Mouse (Mus musculus) liver, adult 2 months (tissue): Measurements from ENCODE around the gene Slc5a4a.

Experiments
- CTCF ChIP-seq: fragments of 200-500 bp; IDR thresholded peaks from 2 replicates; pipeline ENCODE4 v1.5.1; 2011; ENCODE audit warnings: low read depth, low read length, control low read depth
- POLR2A ChIP-seq: fragments of 200-500 bp; IDR thresholded peaks from 2 replicates; pipeline ENCODE4 v1.6.1; 2011; ENCODE audit warnings: low read length, control low read depth; ENCODE audit not compliant: insufficient read depth; ENCODE audit errors: extremely low read depth

DNA sequence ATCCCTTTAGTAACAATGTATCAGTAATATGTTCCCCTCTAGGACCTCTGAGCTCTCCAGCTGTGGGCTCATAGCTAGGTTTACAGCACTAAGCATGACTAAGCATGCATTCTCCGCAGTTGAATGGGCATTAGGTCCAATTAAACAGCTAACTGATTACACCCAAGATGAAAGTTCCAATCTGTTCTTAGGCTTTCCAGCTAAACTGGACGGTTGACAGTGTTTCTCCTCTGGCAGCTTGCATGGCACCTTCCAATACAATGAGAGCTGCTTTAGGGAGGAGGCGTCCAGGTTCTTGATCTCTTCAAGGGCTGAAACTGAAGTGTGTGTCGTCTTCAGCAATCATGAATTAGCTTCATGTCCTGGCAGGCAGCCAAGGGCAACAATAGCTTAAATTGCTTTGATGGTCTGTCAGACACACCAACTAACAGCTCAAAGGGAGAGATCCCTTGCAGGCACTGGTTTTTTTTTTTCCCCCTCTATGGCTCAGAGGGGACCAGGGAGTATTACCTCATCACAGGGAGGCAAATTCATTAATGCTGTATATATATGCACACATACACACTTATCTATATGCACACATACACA lies 27.0 kb upstream of the Slc5a4a start:
- TF ChIP-seq CTCF (no peak), POLR2A (no peak)
